Mouse (Mus musculus) forebrain, postnatal 0 days (tissue): ENCODE data around the gene Mrpl36. TPM values are rescaled to one million over a fixed set of nuclear protein-coding genes. Genes with fewer than 3 reads are reported as not detected.

ENCODE experiments used
- ATAC-seq: fragments of 200-750 bp; cut with Nextera tagmentation; 2 replicates; pipeline ENCODE4 v1.8.0; 2017; ENCODE audit warnings: mild to moderate bottlenecking, moderate library complexity
- DNase-seq: peaks from one replicate; pipeline ENCODE4 v3.0.0-alpha.2; 2015
- H3K27ac ChIP-seq: fragments of 300-500 bp; sonication (generic); 2 replicates; pipeline ENCODE4 v1.5.1; 2014; ENCODE audit warnings: low read depth, mild to moderate bottlenecking, antibody characterized with exemption, low read length, moderate library complexity, mixed read lengths
- H3K27me3 ChIP-seq: fragments of 300-500 bp; sonication (generic); 2 replicates; pipeline ENCODE4 v1.6.1; 2014; ENCODE audit warnings: mild to moderate bottlenecking, low read length, mixed read lengths; ENCODE audit not compliant: insufficient read depth
- H3K36me3 ChIP-seq: fragments of 300-500 bp; sonication (generic); 2 replicates; pipeline ENCODE4 v1.6.1; 2014; ENCODE audit warnings: mild to moderate bottlenecking, moderate library complexity; ENCODE audit not compliant: insufficient read depth
- H3K4me1 ChIP-seq: fragments of 300-500 bp; sonication (generic); 2 replicates; pipeline ENCODE4 v1.6.1; 2014; ENCODE audit warnings: antibody characterized with exemption; ENCODE audit not compliant: insufficient read depth
- H3K4me2 ChIP-seq: fragments of 300-500 bp; sonication (generic); 2 replicates; pipeline ENCODE4 v1.6.1; 2014; ENCODE audit warnings: low read depth, mild to moderate bottlenecking, moderate library complexity
- H3K4me3 ChIP-seq: fragments of 300-500 bp; sonication (generic); 2 replicates; pipeline ENCODE4 v1.5.1; 2014; ENCODE audit warnings: low read depth, low read length, mixed read lengths
- H3K9ac ChIP-seq: fragments of 300-500 bp; sonication (generic); 2 replicates; pipeline ENCODE4 v1.6.1; 2014; ENCODE audit warnings: mild to moderate bottlenecking
- H3K9me3 ChIP-seq: fragments of 300-500 bp; sonication (generic); 2 replicates; pipeline ENCODE4 v1.6.1; 2016; ENCODE audit warnings: low read length
- CTCF ChIP-seq: sonication (generic); IDR thresholded peaks from 2 replicates; pipeline ENCODE4 v1.5.1; 2016; ENCODE audit warnings: antibody characterized with exemption, control low read depth, low read depth
- WGBS: fragments of 180-500 bp; shearing (Covaris S2); extraction: QIAGEN DNeasy Blood & Tissue Kit; methylation state at CpG from one replicate; pipeline ENCODE4 v1.1.7; 2014; 5-methylcytosine and 5-hydroxymethylcytosine counted together
- polyA plus RNA-seq: library from polyadenylated mRNA; unstranded; fragments of >200 nt; fragmentation: Nextera tagmentation; extraction: Ambion mirVana; gene quantifications from 2 replicates; pipeline ENCODE4 v1.2.1, GENCODE M21; 2015
- total RNA-seq: library from RNA; depleted of rRNA; stranded (reverse); fragments of >200 nt; gene quantifications from 2 replicates; pipeline ENCODE4 v1.2.3, GENCODE M21; 2014

The Mrpl36 gene
- total and polyA plus RNA-seq, 2 experiments from 2014 or later = 48.3 to 74.3 TPM

DNA sequence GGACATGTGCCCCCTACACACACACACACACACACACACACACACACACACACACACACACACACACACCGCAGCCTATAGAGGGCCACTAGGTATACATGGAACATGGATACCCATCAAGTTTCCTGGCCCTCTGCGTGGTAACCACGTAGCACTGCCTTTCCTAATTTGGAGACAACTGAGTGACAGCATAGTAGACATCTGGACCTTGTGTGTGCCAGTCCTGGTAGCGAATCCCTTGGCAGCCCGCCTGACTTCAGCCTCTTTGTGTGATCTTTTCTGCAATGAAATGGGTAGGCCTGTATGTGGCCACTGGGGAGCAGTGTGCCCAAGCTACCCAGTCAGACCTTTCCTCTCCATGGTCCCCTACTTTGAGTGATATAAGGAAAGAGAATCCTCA is 29.0 kb upstream of the Mrpl36 start:
- H3K4me3 ChIP-seq = no peak overlapping the region
- no peak overlapping the region for H3K4me2 ChIP-seq
- no peak overlapping the region for H3K9ac ChIP-seq
- H3K27me3 ChIP-seq = no peaks in the 10 kb centered on the region
- DNase-seq (no peak), ATAC-seq (no peak)
- H3K4me1 ChIP-seq = no peaks in the 10 kb centered on the region
- whole genome bisulfite sequencing = 70% methylated on average over 5 of the region's 5 CpGs
- H3K36me3 ChIP-seq = no peaks in the 10 kb centered on the region
- H3K9me3 ChIP-seq = no peaks in the 10 kb centered on the region
- no peak overlapping the region for H3K27ac ChIP-seq
- TF ChIP-seq CTCF = no peak

DNA sequence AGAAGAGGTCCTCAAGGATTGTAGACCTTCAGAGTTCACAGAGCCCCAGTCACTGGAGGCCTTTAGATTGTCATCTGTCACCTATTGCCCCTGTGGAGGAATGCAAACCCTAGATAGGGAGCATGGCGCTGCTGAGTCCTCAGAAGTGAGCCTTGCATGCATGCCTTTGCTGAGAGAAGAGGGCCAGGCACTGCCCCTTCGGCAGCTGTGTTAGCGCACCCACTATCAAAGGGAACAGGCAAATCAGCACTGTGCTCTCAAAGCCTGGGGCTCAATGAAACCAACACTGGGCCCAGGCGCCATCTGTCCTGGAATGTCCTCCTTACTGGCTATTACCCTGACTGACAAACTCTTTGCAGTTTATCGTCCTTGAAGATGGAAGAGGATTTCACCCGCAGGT is 23.6 kb upstream of the Mrpl36 start:
- Histone ChIP-seq H3K27me3 (no peaks in the 10 kb centered on the region), H3K27ac (no peak overlapping the region), H3K4me1 (no peaks in the 10 kb centered on the region), H3K36me3 (no peaks in the 10 kb centered on the region), H3K4me3 (no peak overlapping the region), H3K9ac (no peak overlapping the region), H3K9me3 (no peaks in the 10 kb centered on the region), H3K4me2 (no peak overlapping the region)
- 58% methylated on average over 6 of the region's 6 CpGs for WGBS
- TF ChIP-seq CTCF = no peak
- ATAC-seq (no peak), DNase-seq (no peak)

DNA sequence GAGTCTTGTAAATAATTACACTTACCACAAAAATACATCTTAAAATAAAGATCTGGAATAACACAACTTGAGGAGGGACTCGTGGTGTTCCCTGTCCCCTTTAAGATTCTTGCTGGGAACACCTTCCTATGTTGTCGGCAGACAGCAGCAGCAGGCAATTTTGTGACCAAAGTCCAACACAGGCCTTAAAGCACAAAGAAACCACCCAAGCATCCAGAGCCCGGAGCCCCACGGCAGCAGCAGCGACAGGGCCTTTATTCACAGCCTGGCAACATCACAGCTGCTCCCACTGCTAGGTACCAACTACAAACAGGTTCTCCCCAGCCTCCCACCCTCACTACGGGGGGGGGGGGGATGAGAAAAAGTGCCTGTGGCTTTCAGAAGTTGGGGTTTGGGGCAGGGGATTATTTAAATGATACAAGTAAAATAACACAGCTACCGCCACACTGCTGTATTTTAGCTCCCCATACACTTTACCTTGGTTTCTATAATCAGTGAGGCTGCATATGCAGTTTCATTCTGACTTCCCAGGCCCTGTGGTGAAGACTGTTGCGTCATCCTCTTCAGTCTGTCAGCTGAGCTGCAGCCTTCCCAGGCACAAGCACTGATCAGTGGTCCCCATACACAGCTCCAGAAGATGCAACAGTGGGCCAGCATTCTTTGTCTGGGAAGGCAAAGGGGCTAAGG is 22.8 kb upstream of the Mrpl36 start:
- Histone ChIP-seq H3K27ac (no peak overlapping the region), H3K9ac (no peak overlapping the region), H3K4me1 (no peaks in the 10 kb centered on the region), H3K4me3 (no peak overlapping the region), H3K36me3 (no peaks in the 10 kb centered on the region), H3K27me3 (no peaks in the 10 kb centered on the region), H3K4me2 (no peak overlapping the region), H3K9me3 (no peaks in the 10 kb centered on the region)
- DNase-seq (no peak), ATAC-seq (0 out of 2 replicates have a peak, but pooled peaks have one; percentile 53)
- 18% methylated on average over 8 of the region's 8 CpGs for WGBS
- TF ChIP-seq CTCF = no peak

DNA sequence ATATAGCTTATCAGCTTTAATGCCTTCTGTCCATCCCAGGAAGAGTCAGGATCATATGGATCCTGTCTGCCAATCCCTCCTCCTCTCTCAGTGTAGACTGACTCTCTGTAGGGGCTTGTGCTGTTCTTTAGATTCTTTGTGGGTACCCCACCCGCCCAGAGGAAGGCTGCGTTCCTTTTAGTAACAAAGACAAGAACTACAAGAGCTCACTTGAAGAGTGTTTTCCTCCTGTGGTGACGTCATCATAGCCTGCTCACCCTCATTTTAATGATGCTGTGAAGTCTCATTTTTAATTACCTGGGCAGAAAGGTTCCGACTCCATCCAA is 22.3 kb upstream of the Mrpl36 start:
- Histone ChIP-seq H3K27ac (no peak overlapping the region), H3K4me1 (no peaks in the 10 kb centered on the region), H3K9ac (no peak overlapping the region), H3K4me3 (no peak overlapping the region), H3K36me3 (no peaks in the 10 kb centered on the region), H3K4me2 (no peak overlapping the region), H3K27me3 (no peaks in the 10 kb centered on the region), H3K9me3 (no peaks in the 10 kb centered on the region)
- ATAC-seq (0 out of 2 replicates have a peak, but pooled peaks have one; percentile 30), DNase-seq (no peak)
- WGBS = 24% methylated on average over 4 of the region's 4 CpGs
- TF ChIP-seq CTCF = no peak

DNA sequence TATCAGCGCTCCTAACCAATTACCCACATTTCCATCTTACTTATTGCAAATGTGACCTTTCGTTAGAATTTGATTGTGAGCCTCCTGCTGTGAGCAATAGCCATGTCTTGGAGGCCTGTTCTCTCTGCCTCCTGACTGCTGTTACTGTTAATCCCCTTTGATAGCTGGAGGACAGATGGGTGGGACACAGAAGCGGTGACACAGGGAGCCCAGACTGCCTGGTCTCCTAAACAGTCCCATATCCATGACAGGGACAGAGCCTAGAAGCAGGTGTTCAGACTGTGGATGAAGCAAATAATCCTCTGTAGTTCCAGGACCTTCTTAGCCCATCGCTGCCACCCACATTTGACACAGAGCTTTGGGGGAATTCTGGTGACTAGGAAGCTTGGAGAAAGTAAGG is 21.9 kb upstream of the Mrpl36 start:
- no peak overlapping the region for H3K4me2 ChIP-seq
- ATAC-seq (no peak), DNase-seq (no peak)
- H3K9ac ChIP-seq = no peak overlapping the region
- TF ChIP-seq CTCF = no peak
- no peak overlapping the region for H3K27ac ChIP-seq
- H3K4me1 ChIP-seq = no peaks in the 10 kb centered on the region
- H3K36me3 ChIP-seq = no peaks in the 10 kb centered on the region
- WGBS = 42% methylated on average over 4 of the region's 4 CpGs
- H3K27me3 ChIP-seq = no peaks in the 10 kb centered on the region
- H3K9me3 ChIP-seq = no peaks in the 10 kb centered on the region
- no peak overlapping the region for H3K4me3 ChIP-seq

DNA sequence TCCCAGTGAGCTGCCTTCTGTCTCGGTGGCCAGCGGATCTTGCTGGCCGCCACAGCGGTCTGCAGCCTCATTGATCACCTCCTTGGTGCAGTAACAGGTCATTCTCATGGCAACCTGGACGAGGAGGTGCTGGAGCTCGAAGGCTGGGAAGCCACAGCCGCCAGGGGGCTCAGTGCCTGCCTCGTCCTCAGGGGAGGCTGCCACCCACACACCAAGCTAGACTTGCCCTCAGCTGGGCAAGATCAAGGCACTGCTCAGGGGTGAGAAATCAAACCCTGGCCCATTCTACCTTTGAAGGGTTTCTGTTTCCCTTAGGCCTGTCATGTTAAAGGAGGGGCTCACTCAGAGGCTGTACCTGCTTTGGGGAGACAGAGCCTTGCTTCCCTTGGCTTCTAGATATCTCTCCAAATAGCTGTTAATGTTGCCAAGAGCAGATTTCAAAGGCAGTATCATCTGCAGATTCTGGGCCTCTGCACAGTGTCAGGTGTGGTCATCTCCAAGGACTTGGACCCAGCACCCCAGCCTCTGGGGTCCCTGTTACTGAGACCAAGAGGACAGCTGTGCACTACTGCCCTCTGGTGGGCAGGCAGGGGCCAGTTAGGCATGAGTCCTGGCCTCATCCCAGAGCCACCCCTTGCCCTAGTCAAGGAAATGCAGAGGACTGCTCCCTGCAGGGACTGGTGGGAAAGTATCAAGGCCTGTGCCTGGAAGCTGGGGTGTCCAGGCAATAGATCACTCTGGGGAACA is 18.0 kb upstream of the Mrpl36 start:
- WGBS = 32% methylated on average over 8 of the region's 8 CpGs
- Histone ChIP-seq H3K36me3 (no peaks in the 10 kb centered on the region), H3K9ac (no peak overlapping the region), H3K9me3 (no peaks in the 10 kb centered on the region), H3K4me2 (no peak overlapping the region), H3K4me3 (no peak overlapping the region), H3K27me3 (no peaks in the 10 kb centered on the region), H3K4me1 (no peaks in the 10 kb centered on the region), H3K27ac (no peak overlapping the region)
- DNase-seq (peak; percentile 45), ATAC-seq (0 out of 2 replicates have a peak, but pooled peaks have one; percentile 26)
- TF ChIP-seq CTCF = peak; percentile 71

DNA sequence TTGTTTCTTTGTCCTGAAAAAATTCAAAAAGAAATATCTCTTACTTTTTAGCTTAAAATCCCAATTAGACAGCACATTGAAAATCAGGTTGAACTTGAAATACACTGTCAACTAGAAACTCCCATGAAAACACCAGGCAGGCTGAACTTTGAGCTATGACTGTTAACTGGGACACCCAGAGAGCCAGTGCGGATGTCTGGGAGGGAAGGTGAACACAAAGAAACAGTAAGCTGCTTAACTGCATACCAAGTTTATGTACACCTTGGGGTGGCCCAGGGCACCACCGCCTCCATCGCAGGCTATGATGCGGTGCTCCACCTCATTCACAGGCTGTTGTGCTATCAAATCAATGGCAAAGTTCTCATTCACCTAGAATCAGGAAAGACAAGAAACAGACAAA is 8.3 kb upstream of the Mrpl36 start:
- Histone ChIP-seq H3K36me3 (peaks cover 52% of the 10 kb centered on the region), H3K27ac (no peak overlapping the region), H3K4me2 (no peak overlapping the region), H3K9me3 (0 out of 2 replicates have a peak, but pooled peaks cover 3% of the 10 kb centered on the region), H3K4me3 (no peak overlapping the region), H3K4me1 (no peaks in the 10 kb centered on the region), H3K9ac (no peak overlapping the region), H3K27me3 (no peaks in the 10 kb centered on the region)
- no peak for TF ChIP-seq CTCF
- DNase-seq (no peak), ATAC-seq (no peak)
- WGBS = 96% methylated on average over 4 of the region's 4 CpGs
